Mouse (Mus musculus) lung, adult 2 months (tissue): ENCODE data around the gene Zfp341. TPM values are rescaled to one million over a fixed set of nuclear protein-coding genes. Genes with fewer than 3 reads are reported as not detected.

Experiments used
- DNase-seq: peaks from one replicate; pipeline ENCODE4 v3.0.0; 2022
- H3K4me1 ChIP-seq: fragments of 200-500 bp; 2 replicates; pipeline ENCODE4 v1.6.1; 2011; ENCODE audit warnings: low read length; ENCODE audit not compliant: control insufficient read depth, insufficient read depth
- H3K4me3 ChIP-seq: fragments of 200-500 bp; replicated peaks from 2 replicates; pipeline ENCODE3; 2011; ENCODE audit warnings: low read depth, mild to moderate bottlenecking, control low read depth, low read length; ENCODE audit errors: extremely low read depth
- CTCF ChIP-seq: fragments of 200-500 bp; IDR thresholded peaks from 2 replicates; pipeline ENCODE4 v1.5.1; 2011; ENCODE audit warnings: mild to moderate bottlenecking, low read length, control low read depth; ENCODE audit not compliant: insufficient read depth
- POLR2A ChIP-seq: fragments of 200-500 bp; IDR thresholded peaks from 2 replicates; pipeline ENCODE4 v1.6.1; 2011; ENCODE audit warnings: low read depth, mild to moderate bottlenecking, control low read depth, low read length, borderline replicate concordance; ENCODE audit errors: extremely low read depth
- WGBS: fragments of 180-500 bp; shearing (Covaris S2); methylation state at CpG from one replicate; pipeline ENCODE4 v1.1.7; 2018; 5-methylcytosine and 5-hydroxymethylcytosine counted together
- polyA plus RNA-seq: library from polyadenylated mRNA; depleted of rRNA; stranded (reverse); fragments of >200 nt; gene quantifications from 2 replicates; pipeline ENCODE4 v1.2.3, GENCODE M21; 2012

Zfp341 gene
- polyA plus RNA-seq, 1 experiment = 5.8 TPM

DNA sequence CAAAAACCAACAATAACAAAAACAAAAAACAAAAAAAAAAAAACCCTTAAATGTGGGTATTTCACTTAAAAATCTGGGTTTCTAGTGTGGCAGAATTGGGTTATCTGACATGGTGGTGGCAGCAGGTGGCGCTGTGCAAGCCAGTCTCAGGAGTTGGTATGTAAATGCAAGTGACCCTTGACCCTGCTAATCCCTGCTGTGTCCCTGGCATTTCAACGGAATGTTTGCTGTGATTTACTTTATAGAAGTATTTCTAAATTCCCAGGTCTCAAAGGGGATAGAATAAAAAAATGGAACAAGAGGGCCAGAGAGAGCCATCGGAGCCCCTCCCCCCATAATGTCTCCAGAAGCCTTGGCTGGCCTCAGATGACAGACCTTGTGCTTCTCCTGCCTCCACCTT lies 35.0 kb downstream of the Zfp341 start:
- no peak for DNase-seq
- Histone ChIP-seq H3K4me3 (no peak overlapping the region), H3K4me1 (no peaks in the 10 kb centered on the region)
- WGBS = 34% methylated on average over 3 of the region's 3 CpGs
- TF ChIP-seq POLR2A (no peak), CTCF (peak; percentile 69)

DNA sequence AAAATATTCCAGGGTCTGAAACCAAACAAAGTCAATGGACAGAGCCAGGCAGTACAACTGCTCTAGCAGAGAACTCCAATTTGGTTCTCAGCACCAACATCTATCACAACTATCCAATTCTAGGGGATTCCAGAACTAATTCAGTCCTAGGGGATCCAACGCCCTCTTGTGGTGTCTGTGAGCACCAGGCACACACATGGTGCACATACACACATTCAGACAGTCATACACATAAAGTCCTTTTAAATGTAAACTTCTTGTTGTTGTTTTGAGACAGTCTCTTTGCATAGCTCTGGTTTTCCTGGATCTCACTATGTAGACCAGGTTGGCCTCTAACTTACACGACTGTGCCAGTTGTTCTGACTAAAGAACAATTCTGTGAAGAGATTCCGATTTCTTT lies 37.3 kb downstream of the Zfp341 start:
- Histone ChIP-seq H3K4me1 (no peaks in the 10 kb centered on the region), H3K4me3 (no peak overlapping the region)
- TF ChIP-seq CTCF (no peak), POLR2A (no peak)
- no peak for DNase-seq
- WGBS = 73% methylated on average over 3 of the region's 3 CpGs

DNA sequence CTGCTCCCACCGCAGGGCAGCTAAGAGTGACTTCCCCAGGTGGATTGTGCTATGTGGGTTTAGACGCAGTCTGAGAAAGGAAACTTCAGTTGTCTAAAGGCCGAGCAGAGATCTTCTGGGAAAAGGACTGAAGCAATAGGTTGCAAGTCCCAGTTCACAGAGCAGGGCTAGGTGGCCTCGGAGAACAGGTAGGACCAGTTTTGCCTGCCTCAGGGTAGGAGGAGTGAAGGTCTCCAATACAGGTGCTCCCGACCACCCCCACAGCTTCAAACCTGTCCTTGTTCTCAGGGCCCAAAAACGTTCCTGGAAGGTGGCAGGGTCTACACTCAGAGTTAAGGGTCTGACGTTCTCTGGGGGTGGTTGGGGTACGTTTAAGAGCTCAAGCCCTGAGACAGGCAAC lies 38.3 kb downstream of the Zfp341 start, which contains the start of gene Chmp4b:
Gene Chmp4b, plus strand, starts transcription at position 343 of the 400 bp plus-strand sequence.
- TF ChIP-seq POLR2A (no peak), CTCF (no peak)
- peak; percentile 41 for DNase-seq
- WGBS = 51% methylated on average over 8 of the region's 8 CpGs
- Histone ChIP-seq H3K4me1 (peaks cover 3% of the 10 kb centered on the region; the same call in 1 of the 2 replicates), H3K4me3 (no peak within 1 kb of the TSS)

GRCm38 (mm10) chr2:154654976-154655375 lies 41.9 kb downstream of the Zfp341 start:
- WGBS = 91% methylated on average over 12 of the region's 12 CpGs
- DNase-seq = no peak
- TF ChIP-seq POLR2A (no peak), CTCF (no peak)

GRCm38 (mm10) chr2:154655878-154656414 lies 42.8 kb downstream of the Zfp341 start:
- no peak for TF ChIP-seq POLR2A
- H3K4me1 ChIP-seq = peaks cover 15% of the 10 kb centered on the region
- H3K4me3 ChIP-seq = no peak overlapping the region
- WGBS = 45% methylated on average over 2 of the region's 2 CpGs
- DNase-seq = no peak

More at GRCm38 (mm10) chr2:154654976-154655375, 41.9 kb downstream of the Zfp341 start:
- Histone ChIP-seq H3K4me1 (peaks cover 15% of the 10 kb centered on the region), H3K4me3 (no peak overlapping the region)

- Histone ChIP-seq H3K4me3 (peak overlapping the region; percentile 85), H3K4me1 (peaks cover 18% of the 10 kb centered on the region)
- DNase-seq = peak; percentile 95
- peak; percentile 33; the same call in 1 of the 2 replicates for TF ChIP-seq POLR2A
- no peak for TF ChIP-seq CTCF
- under 1% methylated on average over 67 of the region's 67 CpGs for WGBS
These were observed 43.8 kb downstream of the Zfp341 start for GRCm38 (mm10) chr2:154656710-154657485.

DNA sequence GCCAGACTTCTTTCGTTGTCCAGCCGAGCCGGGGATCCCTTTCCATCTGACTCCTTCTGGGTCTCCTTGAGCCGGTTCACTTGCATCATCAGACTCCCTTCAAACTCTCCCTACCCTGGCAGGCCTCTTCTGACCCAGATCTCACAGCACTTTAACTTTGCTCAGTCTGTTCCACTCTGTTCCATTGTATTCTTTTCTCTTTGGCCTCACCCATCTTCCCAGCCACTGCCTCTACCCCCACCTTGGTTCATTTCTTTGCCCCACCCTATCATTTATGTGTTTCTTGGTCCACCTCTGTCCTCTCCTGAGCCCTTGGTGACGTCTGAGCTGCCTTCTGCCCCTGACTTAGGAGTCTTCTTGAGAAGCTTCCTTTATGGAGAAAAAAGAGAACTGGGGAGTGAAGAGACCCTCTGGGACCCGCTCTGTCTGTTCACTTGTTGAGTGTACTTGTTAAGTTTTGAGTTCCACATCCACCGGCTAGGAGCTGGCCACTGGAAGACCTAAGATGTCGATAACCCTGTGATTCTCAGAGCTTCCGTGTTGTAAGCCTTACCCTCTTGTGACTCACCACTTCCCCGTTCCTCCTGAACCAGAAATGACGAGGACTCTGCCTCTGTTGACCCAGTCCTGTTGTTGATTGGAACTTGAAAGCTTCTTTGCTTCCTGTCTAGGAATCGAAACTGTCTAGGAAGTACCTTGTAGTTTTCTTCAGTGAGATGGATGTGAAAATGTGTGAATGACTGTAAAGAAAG lies 44.6 kb downstream of the Zfp341 start:
- DNase-seq = peak; percentile 37
- under 1% methylated on average over 12 of the region's 12 CpGs for WGBS
- peaks cover 18% of the 10 kb centered on the region for H3K4me1 ChIP-seq
- no peak for TF ChIP-seq CTCF
- TF ChIP-seq POLR2A = peak; percentile 65; the same call in 1 of the 2 replicates
- peak overlapping the region; percentile 85 for H3K4me3 ChIP-seq

DNA sequence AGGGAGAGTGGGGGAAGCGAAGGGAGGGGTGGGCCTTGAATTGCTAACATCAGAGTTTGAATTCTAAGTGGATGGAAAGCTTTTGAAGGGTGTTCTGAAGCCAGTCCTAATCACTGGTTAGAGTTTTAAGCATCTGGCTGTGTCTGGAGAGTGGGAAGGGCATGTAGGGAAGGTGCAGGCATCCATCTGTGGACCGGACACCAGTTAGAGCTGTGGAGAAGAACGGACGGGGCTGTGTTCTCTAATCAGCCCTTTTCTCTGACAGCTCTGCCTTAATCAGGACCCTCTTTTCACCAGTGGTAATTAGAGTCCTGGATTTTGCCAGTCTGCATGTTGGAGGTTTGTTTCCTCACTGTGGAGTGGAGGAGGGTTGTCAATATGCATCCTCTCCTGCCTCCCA lies 46.0 kb downstream of the Zfp341 start:
- no peak for DNase-seq
- peaks cover 18% of the 10 kb centered on the region for H3K4me1 ChIP-seq
- TF ChIP-seq CTCF (no peak), POLR2A (no peak)
- H3K4me3 ChIP-seq = no peak overlapping the region
- 68% methylated on average over 4 of the region's 4 CpGs for WGBS

DNA sequence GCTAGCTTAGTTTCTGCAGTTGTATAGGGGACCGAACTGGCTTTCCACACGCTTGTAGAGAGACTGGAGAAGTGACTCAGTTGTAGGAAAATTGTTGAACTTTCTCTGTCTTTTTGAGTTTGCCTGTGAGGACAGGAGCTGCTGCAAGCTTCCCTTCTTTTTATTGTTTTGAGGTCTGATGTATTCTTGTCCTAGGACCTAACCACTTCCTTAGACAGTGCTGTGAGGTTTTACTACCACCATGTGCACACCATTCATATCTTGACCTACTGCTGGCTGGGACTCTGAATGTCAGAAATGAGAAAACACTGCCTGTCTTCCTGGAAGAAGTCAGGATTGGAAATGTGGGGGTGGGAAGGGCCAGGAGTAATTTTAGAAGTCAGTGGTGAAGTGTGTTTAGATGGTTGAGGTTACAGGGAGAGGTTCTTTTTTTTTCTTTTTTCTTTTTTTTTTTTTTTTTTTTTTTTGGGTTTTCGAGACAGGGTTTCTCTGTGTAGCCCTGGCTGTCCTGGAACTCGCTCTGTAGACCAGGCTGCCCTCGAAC lies 46.5 kb downstream of the Zfp341 start:
- TF ChIP-seq POLR2A (no peak), CTCF (no peak)
- DNase-seq = no peak
- Histone ChIP-seq H3K4me1 (peaks cover 18% of the 10 kb centered on the region), H3K4me3 (no peak overlapping the region)
- 58% methylated on average over 5 of the region's 5 CpGs for WGBS
